Mouse (Mus musculus) gastrocnemius, postnatal 36 days (tissue): ENCODE measurements around the gene 1700056E22Rik. TPM values are rescaled to one million over a fixed set of nuclear protein-coding genes. Genes with fewer than 3 reads are reported as not detected.

ENCODE experiments used
- DNase-seq, 2 experiments: peaks; one replicate each; pipeline ENCODE4 v3.0.0; 2022
- intact Hi-C: fragments of 180-260 bp; cut with DNase I; formaldehyde crosslinking; loops from one replicate; pipeline ENCODE4 v1.15.1; 2025
- total RNA-seq, 2 experiments: library from RNA; stranded (reverse); gene quantifications; 2 replicates each; pipeline ENCODE4 v1.2.3; 2021

Gene 1700056E22Rik
- total RNA-seq, 2 experiments from 2014 or later = 0.67 to 0.82 TPM

DNA sequence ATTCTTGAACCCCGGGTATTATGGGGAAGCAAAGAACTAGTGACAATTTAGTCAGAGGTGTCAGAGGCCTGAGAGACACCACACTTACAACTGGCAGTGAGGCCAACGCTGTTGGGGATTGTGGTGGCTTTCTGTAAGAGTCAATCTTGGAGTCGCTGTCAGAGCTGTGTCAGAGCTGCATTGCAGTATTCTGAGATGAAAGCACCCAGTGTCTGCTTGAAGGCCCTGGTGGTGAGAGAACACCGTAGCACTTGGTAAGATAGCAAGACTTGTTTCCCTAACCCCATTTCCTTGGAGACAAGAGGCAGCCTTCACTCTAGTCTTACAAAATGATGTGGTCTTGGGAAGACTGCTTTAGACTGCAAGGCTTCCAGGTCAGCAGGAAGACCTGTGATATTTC is 18.2 kb upstream of the 1700056E22Rik start:
- intact Hi-C loops = no loop called here
- no peak for DNase-seq

DNA sequence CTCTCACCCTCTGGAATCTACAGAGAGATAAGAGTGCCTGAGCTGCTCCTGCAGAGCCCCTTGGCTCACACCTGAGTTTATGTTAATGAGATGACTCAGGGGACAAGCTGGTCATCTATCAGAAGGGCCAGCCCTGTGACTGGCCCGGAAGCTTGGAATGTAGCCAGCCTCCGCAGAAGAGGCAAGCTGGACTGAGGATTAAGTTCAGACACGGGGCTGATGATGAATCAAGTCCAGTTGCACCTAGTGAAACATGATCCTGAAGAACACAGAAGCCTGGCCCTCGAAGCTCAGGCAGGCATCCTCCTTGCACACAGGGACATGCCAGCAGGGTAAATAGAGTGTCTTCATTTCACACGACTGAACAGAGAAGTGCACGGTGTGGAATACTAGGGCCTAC is 17.7 kb upstream of the 1700056E22Rik start:
- intact Hi-C loops = no loop called here
- peak; percentile 55 to 63 for DNase-seq

DNA sequence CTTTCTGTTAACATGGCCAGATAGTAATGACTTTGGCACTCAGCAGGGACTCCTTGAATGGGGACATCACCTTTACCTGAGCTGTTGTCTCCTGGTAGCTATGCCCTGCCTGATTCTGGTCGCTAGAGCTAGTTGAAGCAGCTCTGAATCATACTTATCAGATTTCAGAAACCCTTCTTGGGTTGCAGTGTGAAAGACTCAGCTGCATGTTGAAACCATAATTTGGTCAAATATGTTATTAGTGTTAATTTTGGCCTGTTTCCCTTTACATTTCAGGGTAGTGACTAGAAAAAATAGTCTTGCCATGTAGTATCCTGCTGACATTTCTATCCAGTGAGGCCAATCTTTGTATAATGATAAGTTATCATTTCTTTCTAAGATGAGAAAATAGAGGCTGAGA is 17.2 kb upstream of the 1700056E22Rik start:
- intact Hi-C loops = no loop called here
- no peak for DNase-seq

DNA sequence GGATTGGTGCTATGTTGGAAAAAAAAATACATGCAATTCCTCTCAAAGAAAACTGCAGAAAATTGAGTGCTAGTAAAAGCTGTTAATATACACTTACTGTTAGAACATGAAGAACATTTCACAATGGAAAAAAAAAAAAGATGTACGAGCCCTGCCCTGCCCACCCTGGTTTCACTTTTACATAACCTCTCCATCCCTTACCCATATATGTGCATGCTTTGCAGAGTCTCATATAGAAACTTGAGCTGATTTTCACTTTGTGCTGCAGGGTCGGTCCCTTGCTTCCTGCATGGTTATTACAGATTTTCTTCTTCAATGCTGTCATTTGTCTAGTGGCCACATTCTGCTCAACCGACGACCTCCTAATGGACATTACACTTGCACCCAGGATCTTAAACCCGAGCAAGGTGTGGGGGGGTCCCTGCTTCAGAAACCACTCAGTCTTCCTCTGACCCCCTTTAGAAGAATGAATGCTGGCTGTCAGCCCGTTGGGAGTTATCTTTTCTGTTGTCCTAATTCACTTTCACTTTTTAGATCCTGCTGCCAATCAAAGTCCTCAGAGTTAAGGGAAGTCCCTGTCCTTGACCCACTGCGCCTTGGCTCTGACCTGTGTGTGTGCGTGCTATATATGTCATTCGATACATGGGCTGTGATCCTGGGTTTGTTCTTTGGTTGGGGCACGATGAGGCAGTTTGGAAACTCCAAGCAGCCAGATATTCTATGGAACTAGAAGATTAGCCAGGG is 14.7 kb upstream of the 1700056E22Rik start:
- DNase-seq = no peak
- intact Hi-C loops = no loop called here

DNA sequence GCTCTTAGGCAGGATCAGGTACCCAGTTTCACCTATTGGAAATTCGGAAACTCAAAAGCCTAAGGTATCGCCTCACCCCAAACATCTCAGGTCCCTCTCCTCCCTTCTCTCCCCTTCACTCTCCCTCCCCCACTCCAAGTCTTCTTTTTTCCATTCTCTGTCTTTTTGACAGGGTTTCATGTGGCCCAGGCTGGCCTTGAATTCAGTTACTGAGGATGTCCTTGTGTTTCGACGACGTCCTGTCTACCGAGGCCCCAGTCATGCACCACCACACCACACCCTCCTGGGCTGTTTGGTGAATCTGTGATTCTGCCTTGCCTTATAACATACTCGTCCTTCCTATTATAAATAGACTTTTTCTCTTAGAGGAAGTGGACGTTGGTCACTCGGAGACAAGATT is 13.7 kb upstream of the 1700056E22Rik start:
- no peak for DNase-seq
- intact Hi-C loops = no loop called here

DNA sequence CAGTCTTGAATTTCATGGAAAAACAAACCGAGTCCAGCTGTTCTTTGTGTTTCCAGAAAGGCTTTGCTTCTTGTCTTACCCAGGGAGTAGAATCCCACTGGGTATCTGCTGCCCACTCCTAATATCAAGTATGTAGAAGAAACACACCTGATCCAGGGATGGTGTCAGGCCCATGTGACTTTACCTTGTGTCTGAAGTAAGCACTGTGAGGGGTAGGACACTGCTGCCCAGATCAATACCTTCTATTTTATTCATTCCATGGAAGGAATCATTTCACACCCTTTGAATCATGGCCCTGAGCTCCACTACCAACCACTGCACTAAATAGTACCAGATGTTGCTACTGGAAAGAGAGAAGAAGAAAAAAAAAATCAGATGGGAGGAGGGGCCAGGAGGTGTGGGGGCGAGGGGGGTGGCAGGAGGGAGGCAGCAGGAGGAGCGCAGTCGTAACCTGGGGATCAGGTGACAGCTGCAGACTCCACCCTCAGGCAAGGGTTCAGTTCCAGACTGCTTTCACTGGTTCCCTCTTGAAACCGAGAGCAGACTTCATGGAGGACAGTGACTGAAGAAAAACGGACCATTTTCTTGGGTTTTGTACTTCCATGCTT is 12.1 kb upstream of the 1700056E22Rik start:
- intact Hi-C loops = no loop called here
- DNase-seq = no peak

DNA sequence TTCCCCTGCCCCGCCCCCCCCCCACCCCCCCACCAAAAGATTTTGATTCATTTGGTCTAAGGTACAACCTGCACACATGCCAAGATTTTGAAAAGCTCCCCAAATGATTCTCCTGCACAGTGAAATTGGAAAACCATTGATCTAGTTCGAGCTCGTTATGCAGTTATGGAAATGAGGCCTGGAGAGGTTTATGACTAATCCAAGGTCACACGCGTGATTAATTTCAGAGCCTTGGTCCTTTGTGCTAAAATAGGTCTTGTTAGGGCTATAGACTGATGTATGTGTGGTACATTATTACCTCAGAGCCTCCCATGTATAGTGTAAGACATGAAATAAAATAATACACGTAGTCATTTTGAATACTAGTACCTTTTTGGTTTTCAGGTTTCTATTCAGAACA is 9.3 kb upstream of the 1700056E22Rik start:
- DNase-seq = no peak
- intact Hi-C loops = no loop called here

DNA sequence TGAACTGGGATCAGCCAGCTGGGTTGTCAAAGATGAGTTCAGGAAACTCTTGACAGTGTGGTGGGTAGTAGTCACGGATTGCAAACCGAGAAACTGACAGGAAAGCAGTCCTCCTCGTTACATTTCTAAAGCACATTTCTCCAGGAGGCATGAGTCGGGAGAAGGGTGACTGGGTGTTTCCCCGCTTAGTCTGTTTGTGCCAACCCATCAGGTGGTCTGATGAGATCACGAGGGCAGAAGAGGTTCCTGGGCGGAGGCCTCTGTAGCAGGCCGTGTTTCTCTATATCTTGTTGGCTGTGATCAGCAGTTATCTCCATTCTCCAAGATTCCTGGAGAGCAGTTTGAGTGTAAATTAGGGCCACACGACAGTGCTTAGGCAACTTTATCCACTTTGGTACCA is 8.6 kb upstream of the 1700056E22Rik start:
- DNase-seq = no peak
- intact Hi-C loops = no loop called here

DNA sequence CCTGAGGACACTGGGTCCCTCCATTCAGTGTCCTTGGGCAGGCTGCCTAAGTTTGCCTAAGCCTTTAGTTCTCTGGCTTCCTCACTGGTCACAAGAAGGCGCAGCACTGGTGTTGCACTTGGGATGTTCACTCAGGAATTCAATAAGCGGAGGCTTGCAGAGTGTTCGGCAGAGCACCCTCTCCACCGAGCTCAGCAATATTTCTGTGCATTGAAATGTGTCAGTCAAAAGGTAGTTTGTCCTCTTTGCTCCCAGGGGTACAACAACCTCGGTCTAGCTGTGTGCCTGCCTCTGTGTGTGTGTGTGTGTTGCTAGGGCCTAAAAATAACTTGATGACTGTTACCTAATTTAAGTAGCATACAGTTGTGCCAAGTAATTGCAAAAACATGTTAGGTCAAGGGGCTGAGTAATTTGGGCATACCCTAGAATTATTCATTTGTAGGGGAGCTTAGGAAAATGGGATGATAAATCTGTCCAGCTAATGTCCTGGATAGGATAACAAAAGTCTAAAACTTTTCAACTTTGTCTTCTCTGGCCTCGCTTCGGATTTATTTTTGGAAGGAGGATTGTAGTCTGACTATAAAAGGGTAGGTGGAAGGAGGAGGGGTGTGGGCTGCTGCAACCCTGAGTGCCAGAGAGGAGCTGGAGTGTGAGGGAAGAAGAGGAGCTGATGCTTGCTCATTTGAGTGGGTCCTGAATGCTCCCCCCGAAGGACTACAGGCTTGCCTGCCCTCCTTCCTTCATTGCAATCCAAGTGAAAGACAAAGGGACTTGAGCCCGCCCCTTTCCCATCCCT is 7.9 kb upstream of the 1700056E22Rik start:
- intact Hi-C loops = no loop called here

DNA sequence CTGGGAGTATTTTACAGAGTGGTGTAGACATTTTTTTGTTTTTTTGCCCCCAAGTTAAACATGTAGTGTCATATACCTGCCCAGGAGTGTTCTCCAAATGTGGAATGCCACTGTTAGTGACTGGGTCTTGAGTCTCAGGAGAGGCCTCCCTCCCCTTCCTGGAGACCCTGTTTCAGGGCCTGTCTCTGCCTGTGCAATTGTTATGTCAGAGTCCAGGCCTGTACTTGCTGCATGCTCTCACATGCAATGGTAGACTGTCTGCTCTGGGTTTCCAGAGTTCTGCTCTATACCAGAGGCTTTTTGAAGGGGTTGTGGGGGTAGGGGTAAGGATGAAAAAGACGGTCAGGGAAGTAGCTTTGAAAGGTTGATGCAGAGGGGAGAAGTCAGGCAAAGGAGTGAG is 6.8 kb upstream of the 1700056E22Rik start:
- intact Hi-C loops = no loop called here
- no peak for DNase-seq

More for the DNA sequence above, 7.9 kb upstream of the 1700056E22Rik start:
- DNase-seq = peak; percentile 64 to 69

DNA sequence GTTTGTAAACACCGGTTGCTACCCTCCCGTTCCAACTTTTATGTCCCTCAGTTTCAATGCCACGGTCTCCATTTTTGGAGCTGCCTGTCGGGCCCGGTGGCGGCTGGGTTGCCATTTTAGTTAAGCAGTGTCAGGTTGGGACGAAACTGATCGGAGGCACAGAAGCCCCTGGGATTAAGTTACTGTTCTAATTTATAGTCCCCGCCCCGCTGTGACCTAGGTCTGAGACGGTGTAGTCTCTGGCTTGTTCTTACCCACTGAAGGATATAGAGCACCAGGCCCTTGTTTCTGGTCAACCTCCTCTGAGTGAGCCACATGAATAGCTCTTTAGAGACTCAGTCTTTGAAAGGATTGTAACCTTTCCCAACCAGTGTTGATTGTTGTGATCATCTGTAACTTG is 6.1 kb upstream of the 1700056E22Rik start:
- intact Hi-C loops = no loop called here
- peak; percentile 41 to 47 for DNase-seq

DNA sequence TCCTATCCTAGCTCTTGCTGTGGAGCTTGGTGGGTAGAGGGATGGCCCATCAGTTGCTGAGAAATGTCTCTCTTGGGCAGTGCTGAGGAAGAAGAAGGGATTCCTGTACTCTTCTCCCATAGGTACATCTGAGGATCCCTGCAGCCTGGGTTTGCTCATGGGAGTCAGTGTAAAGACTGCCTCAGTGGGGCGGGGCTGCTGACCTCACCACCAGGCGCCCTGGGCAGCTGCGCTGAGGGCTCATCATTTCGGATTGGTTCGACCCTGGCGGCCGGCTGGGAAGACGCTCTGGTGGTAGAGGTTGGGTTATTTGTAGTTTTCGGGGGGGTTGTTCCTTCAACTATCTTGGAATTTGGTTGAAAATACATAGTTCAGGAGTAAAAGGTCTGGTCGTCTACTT is 5.2 kb upstream of the 1700056E22Rik start:
- intact Hi-C loops = loop anchor here (5.0 to 10.0 kb wide), 2 partner anchors 196 to 232 kb away; no protein-coding TSS in a partner anchor
- peak in 1 of 2 experiments; percentile 31 for DNase-seq

DNA sequence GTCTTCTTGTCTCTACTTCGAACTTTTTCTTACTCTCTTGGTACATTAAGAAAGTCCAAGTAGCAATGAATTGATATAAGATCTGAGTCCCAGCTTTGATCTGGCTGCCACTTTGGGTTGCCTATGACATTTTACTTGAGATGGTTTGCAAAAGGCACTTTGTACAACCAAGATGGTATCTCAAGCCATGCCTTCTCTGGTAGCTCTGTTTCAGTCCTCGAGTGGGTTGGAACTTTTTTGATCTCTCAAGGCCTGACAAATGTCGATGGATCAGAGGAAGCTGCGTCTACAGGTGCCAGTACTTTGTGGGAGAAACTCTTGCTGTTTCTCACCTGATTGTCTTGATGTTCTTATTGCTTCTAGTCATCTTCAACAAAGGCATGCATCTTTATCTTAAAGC is 3.7 kb upstream of the 1700056E22Rik start:
- intact Hi-C loops = loop anchor here (5.0 to 10.0 kb wide), 2 partner anchors 197 to 231 kb away; no protein-coding TSS in a partner anchor
- no peak for DNase-seq

DNA sequence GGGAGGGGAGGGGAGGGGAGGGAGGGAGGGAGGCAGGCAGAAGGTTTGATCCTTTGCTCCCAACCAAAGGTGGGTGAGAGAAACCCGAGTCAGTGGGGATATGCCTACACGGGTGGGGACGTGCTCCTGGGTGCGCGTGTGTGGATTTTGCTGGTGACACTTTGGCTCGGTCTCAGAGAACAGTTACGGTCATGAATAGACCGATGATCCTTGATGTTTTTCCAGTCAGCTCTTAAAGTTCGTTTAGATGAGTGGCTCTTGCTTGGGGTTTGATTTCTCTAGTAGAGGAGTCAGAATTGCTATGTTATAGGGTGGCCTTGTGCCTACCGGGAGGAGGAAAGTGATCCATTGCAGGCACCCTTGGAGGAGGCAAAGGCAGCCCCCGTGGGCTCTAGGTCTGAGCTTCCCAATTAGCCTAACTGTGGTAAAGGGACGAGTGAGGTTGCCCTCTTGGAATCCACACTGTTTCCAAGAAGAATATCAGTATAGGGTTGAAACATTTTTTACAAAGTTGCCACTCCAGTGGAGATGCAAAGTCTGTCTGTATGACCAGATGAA is 1.3 kb upstream of the 1700056E22Rik start:
- DNase-seq = no peak
- intact Hi-C loops = loop anchor here (5.0 to 10.0 kb wide), 2 partner anchors 199 to 228 kb away; no protein-coding TSS in a partner anchor

DNA sequence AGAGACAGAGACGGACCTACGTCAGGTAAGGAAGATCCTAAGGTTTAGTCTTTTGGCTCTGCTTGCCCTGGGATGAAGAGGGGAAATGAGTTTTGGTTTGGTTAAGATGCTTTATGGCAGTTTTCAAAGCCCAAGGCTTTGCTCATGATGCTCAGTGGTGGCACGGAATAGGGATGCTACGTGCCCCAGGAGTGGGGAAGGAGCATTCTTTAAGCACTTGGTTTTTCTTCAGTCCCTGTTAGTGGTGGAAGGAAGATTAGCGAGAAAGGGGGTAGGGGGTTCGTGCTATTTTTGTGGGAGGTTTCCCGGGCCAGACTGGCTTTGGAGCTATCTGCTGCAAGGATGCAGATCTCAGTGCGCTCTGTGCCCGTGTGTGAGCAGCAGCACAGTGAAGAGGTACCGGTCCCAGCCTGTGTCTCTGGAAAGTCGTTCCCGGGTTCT is 660 bp upstream of the 1700056E22Rik start:
- DNase-seq = no peak
- intact Hi-C loops = loop anchor here (5.0 to 10.0 kb wide), 3 partner anchors 102 to 227 kb away; no protein-coding TSS in a partner anchor

DNA sequence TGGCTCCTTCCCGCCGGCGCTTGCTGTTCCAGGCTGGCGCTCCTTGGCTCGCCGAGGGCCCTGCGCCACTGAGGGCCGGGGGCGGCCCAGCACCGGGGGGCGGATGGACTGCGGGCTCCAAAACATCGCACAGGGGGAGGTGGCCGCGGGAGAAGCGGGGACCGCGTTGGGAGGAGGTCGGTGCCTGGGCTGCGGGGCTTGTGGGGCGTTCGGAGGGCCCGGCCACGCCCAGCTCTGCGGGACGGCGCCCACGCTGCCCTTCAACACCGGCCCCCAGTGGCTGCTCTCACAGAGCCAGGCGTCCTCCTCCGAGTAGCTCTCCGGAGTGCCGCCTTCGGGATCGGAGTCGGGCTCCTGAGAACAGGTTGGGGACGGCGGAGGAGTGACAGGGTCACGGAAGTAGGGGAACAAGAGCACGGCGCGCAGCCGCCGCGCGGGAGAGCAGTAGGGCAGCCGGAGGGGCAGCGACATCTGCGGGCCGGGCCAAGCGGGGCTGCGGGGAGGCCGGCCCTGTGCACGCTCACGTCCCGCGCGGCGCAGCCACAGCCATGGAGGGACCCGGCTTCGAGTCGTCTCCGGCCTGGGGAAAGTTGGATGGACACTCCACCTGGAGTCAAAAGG is 601 bp downstream of the 1700056E22Rik start:
- intact Hi-C loops = loop anchor here (5.0 to 10.0 kb wide), 2 partner anchors 101 to 201 kb away; no protein-coding TSS in a partner anchor
- peak in 1 of 2 experiments; percentile 65 for DNase-seq

DNA sequence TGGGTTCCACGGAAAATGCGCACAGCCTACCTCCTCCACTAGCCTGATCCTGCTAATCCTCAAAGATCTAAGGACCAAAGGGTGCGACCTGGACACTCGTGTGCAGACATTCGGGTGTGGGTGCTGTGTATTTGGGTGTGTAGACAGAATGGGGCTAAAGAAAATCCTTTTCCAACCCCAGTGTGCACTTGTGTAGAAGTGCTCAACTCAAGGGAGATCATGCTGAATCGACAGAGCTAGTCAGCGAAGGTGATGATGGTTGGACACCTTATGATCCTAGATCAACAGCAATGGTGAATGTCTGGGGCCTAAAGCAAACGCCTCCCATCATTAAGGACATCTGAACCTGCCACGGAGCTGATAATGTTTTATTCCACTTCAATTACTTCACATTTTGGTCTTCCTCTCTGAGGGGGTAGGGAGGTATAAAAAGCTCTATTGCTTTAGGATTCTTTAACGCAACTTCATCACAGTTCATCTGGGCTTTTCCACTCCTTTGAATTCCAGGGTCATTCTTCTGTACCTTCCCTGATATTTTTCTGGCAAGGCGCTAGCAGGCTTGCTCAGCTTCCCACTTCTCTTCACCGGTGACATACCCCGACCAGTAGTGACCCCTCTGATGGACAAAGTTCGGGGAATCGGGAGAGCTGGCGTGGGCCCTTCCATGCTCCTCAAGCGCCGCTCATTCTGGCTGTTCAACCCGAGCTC is 1.3 kb downstream of the 1700056E22Rik start:
- DNase-seq = no peak
- intact Hi-C loops = loop anchor here (5.0 to 10.0 kb wide), 2 partner anchors 101 to 202 kb away; no protein-coding TSS in a partner anchor

DNA sequence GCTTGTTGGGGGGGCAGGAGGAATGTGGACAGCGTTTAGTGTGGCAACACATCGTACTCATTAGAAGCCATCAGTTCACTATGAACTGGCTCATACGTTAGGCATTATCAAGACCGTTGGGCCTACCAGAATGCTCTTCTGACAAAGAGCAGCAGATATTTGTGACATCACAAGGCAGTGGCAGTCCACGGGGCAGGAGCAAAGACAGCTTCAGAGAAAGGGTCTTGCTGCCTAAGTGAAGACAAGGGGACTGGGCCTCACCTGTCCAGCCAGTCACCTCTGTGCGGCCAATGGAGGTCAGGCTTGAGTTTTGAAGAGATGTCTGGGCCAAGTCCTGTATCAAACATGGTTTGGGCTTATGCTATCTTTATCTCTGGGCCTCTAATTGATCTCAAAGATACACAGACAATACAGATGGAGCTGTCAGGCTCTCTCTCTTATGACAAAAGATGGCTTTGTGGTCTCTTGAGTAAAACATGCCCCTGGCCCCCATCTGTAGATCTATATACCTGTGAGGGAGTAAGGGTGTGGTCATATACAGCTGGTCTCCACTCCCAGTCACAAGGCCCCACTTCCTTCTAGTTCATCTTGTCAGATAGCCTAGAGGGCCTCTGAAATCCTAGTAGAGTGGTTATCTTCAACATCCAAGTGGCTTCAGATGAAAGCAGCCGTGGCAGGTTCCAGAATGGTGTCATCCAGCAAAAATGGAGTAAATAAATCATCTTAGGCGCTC is 3.9 kb downstream of the 1700056E22Rik start:
- intact Hi-C loops = loop anchor here (5.0 to 10.0 kb wide), 2 partner anchors 98 to 205 kb away; no protein-coding TSS in a partner anchor
- no peak for DNase-seq

DNA sequence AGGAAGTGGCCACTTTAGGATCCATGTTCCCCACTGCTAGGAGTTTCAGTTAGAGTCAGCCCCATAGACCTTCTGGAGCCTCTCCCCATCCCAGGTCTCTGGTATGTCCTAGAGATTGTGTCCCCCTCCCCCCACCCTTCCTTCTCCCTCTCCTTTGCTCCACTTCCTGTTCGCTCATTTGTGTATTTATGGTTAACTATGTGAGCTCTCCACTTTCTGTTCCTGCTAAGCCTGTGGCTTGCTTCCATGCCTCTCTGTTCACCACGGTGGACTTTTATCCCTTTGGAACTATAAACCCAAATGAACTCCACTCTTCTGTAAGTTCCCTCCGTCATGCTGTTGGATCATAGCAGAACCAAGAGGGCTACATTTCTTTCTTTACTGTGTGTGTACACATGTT is 7.1 kb downstream of the 1700056E22Rik start:
- intact Hi-C loops = no loop called here
- no peak for DNase-seq
